In genomic region chr9:107246170-107246569, GRCm38 (mm10) we compare ENCODE assay signal across 10 mouse cellular contexts. TPM values are rescaled to one million over a fixed set of nuclear protein-coding genes. Genes with fewer than 3 reads are reported as not detected.
DNase-seq lines count a peak whose midpoint lies in the region; ATAC-seq and TF ChIP-seq lines count a peak whose summit lies in the region.
"Had no signal": no experiment of that assay in that cellular context is flagged by ENCODE, and none has a peak within 500 bp of the region (broad histone marks: within the 10 kb centered on the region; RNA-seq: fewer than 3 reads in every experiment).

No protein-coding gene starts in this region.

- no peak overlapping the region for H3K9ac ChIP-seq in midbrain, embryonic 11.5 days (ENCODE audit: low read length)
- no peak overlapping the region for H3K9ac ChIP-seq in midbrain, embryonic 14.5 days (replicated peaks; ENCODE audit: low read length)
- H3K9ac ChIP-seq: liver, embryonic 13.5 days had no signal

- H3K27ac ChIP-seq in midbrain, embryonic 11.5 days (ENCODE audit: low read depth, low read length): no peak overlapping the region
- no peak overlapping the region for H3K27ac ChIP-seq in midbrain, embryonic 14.5 days (replicated peaks; ENCODE audit: low read depth, low read length)
- H3K27ac ChIP-seq in small intestine, adult 2 months (ENCODE audit: insufficient read depth, low read depth, low read length): no peak overlapping the region
- H3K27ac ChIP-seq: liver, embryonic 13.5 days had no signal

- 67% methylated on average over 4 of the region's 4 CpGs for WGBS in midbrain, embryonic 11.5 days
- WGBS in midbrain, embryonic 14.5 days: 67% methylated on average over 4 of the region's 4 CpGs
- 55% methylated on average over 4 of the region's 4 CpGs for WGBS in small intestine, adult 2 months

- H3K9me3 ChIP-seq in midbrain, embryonic 11.5 days (ENCODE audit: control insufficient read depth, low read length): no peaks in the 10 kb centered on the region
- H3K9me3 ChIP-seq in midbrain, embryonic 14.5 days (ENCODE audit: control insufficient read depth, low read length): no peaks in the 10 kb centered on the region
- H3K9me3 ChIP-seq: liver, embryonic 13.5 days had no signal

- H3K27me3 ChIP-seq in midbrain, embryonic 11.5 days (ENCODE audit: control insufficient read depth, insufficient read depth, low read length): no peaks in the 10 kb centered on the region
- no peaks in the 10 kb centered on the region for H3K27me3 ChIP-seq in midbrain, embryonic 14.5 days (ENCODE audit: control insufficient read depth, insufficient read depth, low read length)
- H3K27me3 ChIP-seq in small intestine, adult 2 months (ENCODE audit: control insufficient read depth, insufficient read depth, low read length): no peaks in the 10 kb centered on the region

- H3K4me3 ChIP-seq in midbrain, embryonic 11.5 days (ENCODE audit: low read depth, low read length): no peak overlapping the region
- H3K4me3 ChIP-seq in midbrain, embryonic 14.5 days (replicated peaks; ENCODE audit: low read depth, low read length): no peak overlapping the region
- H3K4me3 ChIP-seq in small intestine, adult 2 months (ENCODE audit: low read depth, low read length): no peak overlapping the region
- H3K4me3 ChIP-seq: liver, embryonic 13.5 days had no signal

- H3K4me1 ChIP-seq in midbrain, embryonic 11.5 days (ENCODE audit: control insufficient read depth, insufficient read depth, low read length): no peaks in the 10 kb centered on the region
- no peaks in the 10 kb centered on the region for H3K4me1 ChIP-seq in midbrain, embryonic 14.5 days (ENCODE audit: control insufficient read depth, insufficient read depth, low read length)
- no peaks in the 10 kb centered on the region for H3K4me1 ChIP-seq in small intestine, adult 2 months (ENCODE audit: control insufficient read depth, insufficient read depth, insufficient read length, low read length)
- H3K4me1 ChIP-seq: liver, embryonic 13.5 days had no signal

- intact Hi-C loops in heart, postnatal 36 days (cut with DNase I): loop anchor here (2.0 to 5.0 kb wide), 2 partner anchors 45 to 91 kb away; partner anchors contain the start of gene Hemk1

- no peak for ATAC-seq in midbrain, embryonic 11.5 days (ENCODE audit: low FRiP score)
- no peak for ATAC-seq in midbrain, embryonic 14.5 days (ENCODE audit: low FRiP score, low TSS enrichment)

- TF ChIP-seq POLR2A in small intestine, adult 2 months (IDR thresholded peaks at IDR 0.05; ENCODE audit: low read depth, low read length): no peak

- H3K4me2 ChIP-seq in midbrain, embryonic 11.5 days: no peak overlapping the region
- no peak overlapping the region for H3K4me2 ChIP-seq in midbrain, embryonic 14.5 days (ENCODE audit: low read length)
- H3K4me2 ChIP-seq: liver, embryonic 13.5 days had no signal

- DNase-seq in cerebellum, postnatal 14 days: peak; percentile 48 to 52
- DNase-seq in cerebellum, postnatal 4 days (ENCODE audit: low spot score in 2 of 2): no peak
- DNase-seq in midbrain, embryonic 11.5 days (ENCODE audit: low spot score, missing footprints): peak; percentile 23
- DNase-seq in midbrain, embryonic 14.5 days: no peak
- DNase-seq in c-Kit-positive CD71-positive TER-119-negative erythroid progenitor cells, embryonic 14.5 days (ENCODE audit: low read depth): peak; percentile 20
- no peak for DNase-seq in right cerebral cortex, postnatal 14 days
- DNase-seq in heart, postnatal 36 days: no peak
- DNase-seq: gastrocnemius, postnatal 36 days; liver, embryonic 13.5 days had no signal

- H3K36me3 ChIP-seq in midbrain, embryonic 11.5 days (ENCODE audit: control insufficient read depth, insufficient read depth, low read length): no peaks in the 10 kb centered on the region
- H3K36me3 ChIP-seq in midbrain, embryonic 14.5 days (ENCODE audit: control insufficient read depth, insufficient read depth, low read length): no peaks in the 10 kb centered on the region
- no peaks in the 10 kb centered on the region for H3K36me3 ChIP-seq in small intestine, adult 2 months (ENCODE audit: control insufficient read depth, insufficient read depth, low read length)
- H3K36me3 ChIP-seq: liver, embryonic 13.5 days had no signal

- peak; percentile 58; the same call in 1 of the 2 replicates for TF ChIP-seq CTCF in small intestine, adult 2 months (IDR thresholded peaks at IDR 0.05; ENCODE audit: extremely low read depth, insufficient read length, insufficient replicate concordance, low read depth, low read length)

RNA-seq across cellular contexts. Expression of gene Dock3, which starts 14.5 kb away (rescaled TPM):
- 7.0 and 9.3 TPM in 2 replicates for polyA plus RNA-seq in midbrain, embryonic 11.5 days (2014; fragmentation: Nextera tagmentation; extraction: Ambion mirVana)
- polyA plus RNA-seq in midbrain, embryonic 14.5 days (2014; fragmentation: Nextera tagmentation; extraction: Ambion mirVana): 20.8 and 25.7 TPM in 2 replicates
- 0.57 and 3.1 TPM in 2 replicates for polyA plus RNA-seq in small intestine, adult 2 months (2012; rRNA removed)
- 1 to 10 TPM; 3.9 to 5.3 TPM for total RNA-seq in heart, postnatal 36 days (2021)
- total RNA-seq: gastrocnemius, postnatal 36 days had no signal

RNA-seq across cellular contexts. Expression of gene Mapkapk3, which starts 43.5 kb away (rescaled TPM):
- polyA plus RNA-seq in midbrain, embryonic 11.5 days (2014; fragmentation: Nextera tagmentation; extraction: Ambion mirVana): 2.5 and 2.7 TPM in 2 replicates
- polyA plus RNA-seq in midbrain, embryonic 14.5 days (2014; fragmentation: Nextera tagmentation; extraction: Ambion mirVana): 1.5 and 1.8 TPM in 2 replicates
- 19.4 and 25.7 TPM in 2 replicates for polyA plus RNA-seq in small intestine, adult 2 months (2012; rRNA removed)
- 10 to 100 TPM; 27.0 to 33.6 TPM for total RNA-seq in heart, postnatal 36 days (2021)

RNA-seq across cellular contexts. Expression of gene Cish, which starts 49.7 kb away (rescaled TPM):
- 4.0 and 4.2 TPM in 2 replicates for polyA plus RNA-seq in midbrain, embryonic 11.5 days (2014; fragmentation: Nextera tagmentation; extraction: Ambion mirVana)
- polyA plus RNA-seq in midbrain, embryonic 14.5 days (2014; fragmentation: Nextera tagmentation; extraction: Ambion mirVana): 5.0 and 5.5 TPM in 2 replicates
- 19.1 and 33.6 TPM in 2 replicates for polyA plus RNA-seq in small intestine, adult 2 months (2012; rRNA removed)
- 100 to 1,000 TPM; 145 to 149 TPM for total RNA-seq in heart, postnatal 36 days (2021)

Comparison
In these comparisons a context has a peak if more than half of its experiments do, and no peak if none do; other contexts are left out.
1. DNase-seq: peak in cerebellum, postnatal 14 days (2 of 2), midbrain, embryonic 11.5 days (single experiment) and c-Kit-positive CD71-positive TER-119-negative erythroid progenitor cells, embryonic 14.5 days (single experiment); none in cerebellum, postnatal 4 days (0 of 2), midbrain, embryonic 14.5 days (single experiment), right cerebral cortex, postnatal 14 days (single experiment) and heart, postnatal 36 days (0 of 2).